Mouse (Mus musculus) stomach, embryonic 16.5 days (tissue): ENCODE data around the gene Pabpn1. TPM values are rescaled to one million over a fixed set of nuclear protein-coding genes. Genes with fewer than 3 reads are reported as not detected.

Experiments
- ATAC-seq: fragments of 200-750 bp; cut with Nextera tagmentation; 2 replicates; pipeline ENCODE4 v1.8.0; 2017; ENCODE audit warnings: moderate number of reproducible peaks, moderate TSS enrichment; ENCODE audit not compliant: insufficient read depth, low FRiP score
- H3K27ac ChIP-seq: fragments of 300-500 bp; sonication (generic); 2 replicates; pipeline ENCODE4 v1.5.1; 2014; ENCODE audit warnings: low read length
- H3K27me3 ChIP-seq: fragments of 300-500 bp; sonication (generic); 2 replicates; pipeline ENCODE4 v1.6.1; 2014; ENCODE audit warnings: low read length, control low read depth, mixed read lengths; ENCODE audit not compliant: control insufficient read depth, insufficient read depth
- H3K36me3 ChIP-seq: fragments of 300-500 bp; sonication (generic); 2 replicates; pipeline ENCODE4 v1.6.1; 2014; ENCODE audit warnings: low read length; ENCODE audit not compliant: control insufficient read depth, insufficient read depth
- H3K4me1 ChIP-seq: fragments of 300-500 bp; sonication (generic); 2 replicates; pipeline ENCODE4 v1.6.1; 2014; ENCODE audit warnings: low read length, control low read depth, mixed read lengths; ENCODE audit not compliant: control insufficient read depth, insufficient read depth
- H3K4me2 ChIP-seq: fragments of 300-500 bp; sonication (generic); 2 replicates; pipeline ENCODE4 v1.6.1; 2014; ENCODE audit warnings: low read depth, low read length, mixed read lengths
- H3K4me3 ChIP-seq: fragments of 300-500 bp; sonication (generic); replicated peaks from 2 replicates; pipeline ENCODE4 v1.5.1; 2014; ENCODE audit warnings: mild to moderate bottlenecking, low read length
- H3K9ac ChIP-seq: fragments of 300-500 bp; sonication (generic); 2 replicates; pipeline ENCODE4 v1.6.1; 2014; ENCODE audit warnings: low read length
- H3K9me3 ChIP-seq: fragments of 300-500 bp; sonication (generic); replicated peaks from 2 replicates; pipeline ENCODE4 v1.6.1; 2016; ENCODE audit warnings: low read length, control low read depth; ENCODE audit not compliant: control insufficient read depth
- WGBS: fragments of 180-500 bp; shearing (Covaris S2); extraction: QIAGEN DNeasy Blood & Tissue Kit; methylation state at CpG from one replicate; pipeline ENCODE4 v1.1.7; 2014; 5-methylcytosine and 5-hydroxymethylcytosine counted together
- polyA plus RNA-seq: library from polyadenylated mRNA; unstranded; fragments of >200 nt; fragmentation: Nextera tagmentation; extraction: Ambion mirVana; gene quantifications from 2 replicates; pipeline ENCODE4 v1.2.1, GENCODE M21; 2015

Gene Pabpn1
- 67.8 and 78.6 TPM in 2 replicates for polyA plus RNA-seq

DNA sequence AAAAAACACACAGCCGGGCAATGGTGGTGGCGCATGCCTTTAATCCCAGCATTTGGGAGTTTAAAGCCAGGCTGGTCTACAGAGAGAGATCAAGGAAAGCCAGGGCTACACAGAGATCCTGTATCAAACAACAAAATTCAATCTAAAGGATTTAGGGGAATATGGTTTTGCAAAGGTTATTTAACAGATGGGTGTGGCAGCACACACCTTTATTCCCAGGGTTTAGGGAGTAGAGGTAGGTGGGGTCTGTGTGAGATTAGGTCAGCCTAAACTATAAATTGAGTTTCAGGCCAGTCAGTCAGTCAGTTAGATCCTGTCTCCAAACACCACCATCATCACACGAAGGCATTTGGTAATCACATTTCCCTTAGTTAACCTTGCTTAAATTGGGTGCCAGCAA, at the start of gene Pabpn1:
Gene Pabpn1 (plus strand): TSS at position 301 of the 400 bp plus-strand sequence.
- Histone ChIP-seq H3K27ac (peak within 1 kb of the TSS; percentile 81), H3K4me1 (peaks cover 13% of the 10 kb centered on the region), H3K4me2 (peak within 1 kb of the TSS; percentile 53), H3K36me3 (peaks cover 13% of the 10 kb centered on the region), H3K9me3 (no peaks in the 10 kb centered on the region), H3K27me3 (no peaks in the 10 kb centered on the region), H3K9ac (peak within 1 kb of the TSS; percentile 62; the same call in 1 of the 2 replicates), H3K4me3 (peak within 1 kb of the TSS; percentile 53)
- 93% methylated on average over 3 of the region's 3 CpGs for WGBS
- no peak for ATAC-seq

DNA sequence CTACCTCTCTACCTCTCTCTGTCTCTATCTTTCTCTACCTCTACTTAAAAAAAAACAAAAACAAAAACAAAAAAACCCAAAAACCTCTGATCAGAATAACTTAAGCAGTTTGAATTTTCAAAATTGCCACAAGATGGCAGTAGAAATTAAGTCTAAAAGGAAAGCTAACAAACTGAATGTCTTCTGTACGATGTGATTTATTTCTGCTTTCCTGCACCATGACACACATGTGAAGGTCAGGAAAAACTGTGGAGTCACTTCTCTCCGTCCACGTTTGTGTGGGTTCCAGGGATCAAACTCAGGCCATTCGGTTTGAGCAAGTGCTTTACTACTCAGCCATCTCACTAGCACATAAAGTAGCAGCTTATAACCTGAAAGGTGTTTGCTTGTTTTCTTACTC, 48.8 kb upstream of the Pabpn1 start:
- 1% methylated on average over 4 of the region's 4 CpGs for WGBS
- no peaks in the 10 kb centered on the region for H3K4me1 ChIP-seq
- H3K9ac ChIP-seq, result no peak overlapping the region
- H3K4me3 ChIP-seq, result no peak overlapping the region
- no peak overlapping the region for H3K27ac ChIP-seq
- H3K4me2 ChIP-seq, result no peak overlapping the region
- H3K9me3 ChIP-seq, result no peaks in the 10 kb centered on the region
- ATAC-seq, result no peak
- no peaks in the 10 kb centered on the region for H3K36me3 ChIP-seq
- no peaks in the 10 kb centered on the region for H3K27me3 ChIP-seq

- Histone ChIP-seq H3K4me2 (no peak overlapping the region), H3K9me3 (no peaks in the 10 kb centered on the region), H3K4me3 (no peak overlapping the region), H3K27me3 (no peaks in the 10 kb centered on the region), H3K36me3 (0 out of 2 replicates have a peak, but pooled peaks cover 8% of the 10 kb centered on the region), H3K4me1 (no peaks in the 10 kb centered on the region), H3K27ac (no peak overlapping the region), H3K9ac (no peak overlapping the region)
- WGBS, result 93% methylated on average over 3 of the region's 3 CpGs
- ATAC-seq, result no peak
These were observed 36.6 kb upstream of the Pabpn1 start for GRCm38 (mm10) chr14:54855726-54856125.

- H3K4me2 ChIP-seq, result no peak overlapping the region
- no peaks in the 10 kb centered on the region for H3K4me1 ChIP-seq
- H3K9me3 ChIP-seq, result no peaks in the 10 kb centered on the region
- 90% methylated on average over 7 of the region's 7 CpGs for WGBS
- no peak overlapping the region for H3K4me3 ChIP-seq
- H3K9ac ChIP-seq, result no peak overlapping the region
- H3K27ac ChIP-seq, result no peak overlapping the region
- no peaks in the 10 kb centered on the region for H3K27me3 ChIP-seq
- 0 out of 2 replicates have a peak, but pooled peaks cover 8% of the 10 kb centered on the region for H3K36me3 ChIP-seq
- no peak for ATAC-seq
These were observed 35.6 kb upstream of the Pabpn1 start for GRCm38 (mm10) chr14:54856703-54857102.

DNA sequence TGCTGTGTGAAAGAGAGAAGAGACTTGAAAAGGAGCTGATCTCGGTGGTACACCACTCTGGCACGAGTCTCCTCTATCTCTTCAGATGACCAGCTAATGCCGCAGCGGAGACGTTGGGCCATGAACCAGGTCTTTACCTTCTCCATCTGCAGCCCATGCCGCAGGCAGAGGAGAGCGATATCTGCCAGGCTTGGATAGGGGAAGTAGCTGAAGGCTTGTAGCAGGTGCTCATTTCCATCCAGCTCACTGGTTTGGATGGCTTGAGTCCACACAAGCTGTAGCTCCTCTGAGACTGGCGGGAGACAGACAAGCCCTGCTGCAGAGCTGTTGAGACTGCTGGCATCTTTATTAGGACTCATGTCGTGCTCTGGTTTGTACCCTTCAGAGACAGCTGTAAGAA, 34.4 kb upstream of the Pabpn1 start:
- H3K36me3 ChIP-seq, result 0 out of 2 replicates have a peak, but pooled peaks cover 8% of the 10 kb centered on the region
- H3K4me1 ChIP-seq, result no peaks in the 10 kb centered on the region
- no peaks in the 10 kb centered on the region for H3K27me3 ChIP-seq
- H3K4me3 ChIP-seq, result no peak overlapping the region
- no peak for ATAC-seq
- no peaks in the 10 kb centered on the region for H3K9me3 ChIP-seq
- no peak overlapping the region for H3K27ac ChIP-seq
- WGBS, result 89% methylated on average over 9 of the region's 9 CpGs
- no peak overlapping the region for H3K9ac ChIP-seq
- H3K4me2 ChIP-seq, result no peak overlapping the region

DNA sequence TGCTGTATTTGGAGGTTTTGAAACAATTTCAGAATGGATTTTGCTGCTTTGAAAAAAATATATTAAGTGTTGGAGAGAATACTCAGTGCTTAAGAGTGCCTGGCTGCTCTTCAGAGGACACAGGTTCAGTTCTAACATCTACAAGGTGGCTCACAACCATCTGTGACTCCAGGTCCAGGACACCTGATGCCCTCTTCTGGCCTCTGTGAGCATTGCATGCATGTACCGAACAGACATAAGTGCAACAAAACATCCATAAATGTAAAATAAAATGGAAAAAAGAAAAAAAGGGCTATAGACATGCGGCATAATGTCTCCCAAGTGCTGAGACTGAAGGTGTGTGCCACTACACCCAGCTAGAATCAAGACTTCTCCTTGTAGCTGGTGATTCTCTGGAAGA, 31.8 kb upstream of the Pabpn1 start:
- Histone ChIP-seq H3K4me3 (no peak overlapping the region), H3K9me3 (no peaks in the 10 kb centered on the region), H3K4me1 (no peaks in the 10 kb centered on the region), H3K4me2 (no peak overlapping the region), H3K9ac (no peak overlapping the region), H3K36me3 (0 out of 2 replicates have a peak, but pooled peaks cover 8% of the 10 kb centered on the region), H3K27ac (no peak overlapping the region), H3K27me3 (no peaks in the 10 kb centered on the region)
- no peak for ATAC-seq
- WGBS, result 50% methylated on average over 2 of the region's 2 CpGs

GRCm38 (mm10) chr14:54863501-54864312, 28.6 kb upstream of the Pabpn1 start:
- under 1% methylated on average over 48 of the region's 56 CpGs for WGBS
- H3K27me3 ChIP-seq, result no peaks in the 10 kb centered on the region
- peak overlapping the region; percentile 91 for H3K9ac ChIP-seq
- peak overlapping the region; percentile 77 for H3K4me2 ChIP-seq
- peak overlapping the region; percentile 75 for H3K4me3 ChIP-seq
- H3K36me3 ChIP-seq, result no peaks in the 10 kb centered on the region
- no peaks in the 10 kb centered on the region for H3K4me1 ChIP-seq
- H3K27ac ChIP-seq, result peak overlapping the region; percentile 65; the same call in 1 of the 2 replicates
- no peaks in the 10 kb centered on the region for H3K9me3 ChIP-seq
- peak; percentile 100 for ATAC-seq

DNA sequence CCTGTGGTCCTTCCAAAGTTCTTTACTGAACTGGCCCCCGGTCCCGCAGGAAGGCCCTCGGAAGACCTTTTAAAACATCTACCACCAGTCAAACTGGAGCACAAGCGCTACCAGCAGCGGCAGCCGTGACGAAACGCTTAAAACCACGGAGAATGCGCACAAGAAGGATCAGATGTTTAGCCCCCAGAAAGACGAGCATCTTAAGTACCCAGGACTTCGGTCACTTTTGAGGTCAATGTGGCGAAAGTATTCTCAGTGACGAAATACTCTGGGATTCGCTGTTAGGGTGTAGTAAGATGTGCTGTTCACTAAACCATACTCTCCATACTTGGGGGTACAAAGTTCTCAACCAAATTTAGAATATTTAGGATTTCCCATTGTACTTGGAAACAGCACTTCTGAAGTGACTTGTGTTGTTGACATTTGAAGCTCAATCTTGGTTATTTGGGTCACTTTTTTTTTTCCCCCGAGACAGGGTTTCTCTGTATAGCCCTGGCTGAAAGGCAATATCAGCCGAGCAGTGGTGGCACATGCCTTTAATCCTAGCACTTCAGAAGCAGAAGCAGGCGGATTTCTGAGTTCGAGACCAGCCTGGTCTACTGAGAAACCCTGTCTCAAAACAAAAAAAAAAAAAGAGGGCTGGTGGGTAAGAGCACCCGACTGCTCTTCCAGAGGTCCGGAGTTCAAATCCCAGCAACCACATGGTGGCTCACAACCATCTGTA, 27.8 kb upstream of the Pabpn1 start:
- Histone ChIP-seq H3K4me2 (peak overlapping the region; percentile 77), H3K9ac (peak overlapping the region; percentile 91), H3K4me1 (no peaks in the 10 kb centered on the region), H3K36me3 (no peaks in the 10 kb centered on the region), H3K4me3 (peak overlapping the region; percentile 75), H3K27me3 (no peaks in the 10 kb centered on the region), H3K9me3 (no peaks in the 10 kb centered on the region), H3K27ac (peak overlapping the region; percentile 65)
- no peak for ATAC-seq
- WGBS, result 14% methylated on average over 21 of the region's 21 CpGs

DNA sequence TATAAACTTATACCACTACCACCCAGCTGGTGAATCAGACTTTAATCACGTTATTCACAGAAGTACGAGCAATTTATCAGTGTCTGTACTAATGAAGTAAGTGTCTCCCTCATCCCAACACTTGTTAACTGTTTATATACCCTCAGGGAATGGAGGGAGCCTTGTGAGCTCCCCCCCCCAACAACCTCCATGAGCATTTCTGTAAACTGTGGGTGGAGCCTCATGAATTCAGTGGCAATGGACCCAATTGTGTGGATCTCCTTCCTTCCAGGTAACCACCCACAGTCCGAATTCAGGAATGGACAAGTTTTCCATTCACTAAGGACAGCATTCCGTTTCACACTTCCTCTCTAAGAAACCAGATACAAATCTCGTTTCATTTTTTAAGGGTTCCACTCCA, 26.7 kb upstream of the Pabpn1 start:
- no peaks in the 10 kb centered on the region for H3K27me3 ChIP-seq
- 63% methylated on average over 5 of the region's 5 CpGs for WGBS
- H3K9ac ChIP-seq, result no peak overlapping the region
- H3K4me2 ChIP-seq, result no peak overlapping the region
- no peak overlapping the region for H3K27ac ChIP-seq
- H3K9me3 ChIP-seq, result no peaks in the 10 kb centered on the region
- ATAC-seq, result no peak
- H3K36me3 ChIP-seq, result no peaks in the 10 kb centered on the region
- H3K4me1 ChIP-seq, result no peaks in the 10 kb centered on the region
- no peak overlapping the region for H3K4me3 ChIP-seq
